Mouse (Mus musculus) mesoderm, embryonic 11.5 days (tissue): ENCODE data around the gene Cmc4.
A peak's percentile ranks its signal among the peaks of the same experiment; 100 is the strongest.

Experiments used
- DNase-seq: peaks from one replicate; pipeline ENCODE4 v3.0.0-alpha.2; 2012; ENCODE audit warnings: low read depth, low spot score

Cmc4 gene

DNA sequence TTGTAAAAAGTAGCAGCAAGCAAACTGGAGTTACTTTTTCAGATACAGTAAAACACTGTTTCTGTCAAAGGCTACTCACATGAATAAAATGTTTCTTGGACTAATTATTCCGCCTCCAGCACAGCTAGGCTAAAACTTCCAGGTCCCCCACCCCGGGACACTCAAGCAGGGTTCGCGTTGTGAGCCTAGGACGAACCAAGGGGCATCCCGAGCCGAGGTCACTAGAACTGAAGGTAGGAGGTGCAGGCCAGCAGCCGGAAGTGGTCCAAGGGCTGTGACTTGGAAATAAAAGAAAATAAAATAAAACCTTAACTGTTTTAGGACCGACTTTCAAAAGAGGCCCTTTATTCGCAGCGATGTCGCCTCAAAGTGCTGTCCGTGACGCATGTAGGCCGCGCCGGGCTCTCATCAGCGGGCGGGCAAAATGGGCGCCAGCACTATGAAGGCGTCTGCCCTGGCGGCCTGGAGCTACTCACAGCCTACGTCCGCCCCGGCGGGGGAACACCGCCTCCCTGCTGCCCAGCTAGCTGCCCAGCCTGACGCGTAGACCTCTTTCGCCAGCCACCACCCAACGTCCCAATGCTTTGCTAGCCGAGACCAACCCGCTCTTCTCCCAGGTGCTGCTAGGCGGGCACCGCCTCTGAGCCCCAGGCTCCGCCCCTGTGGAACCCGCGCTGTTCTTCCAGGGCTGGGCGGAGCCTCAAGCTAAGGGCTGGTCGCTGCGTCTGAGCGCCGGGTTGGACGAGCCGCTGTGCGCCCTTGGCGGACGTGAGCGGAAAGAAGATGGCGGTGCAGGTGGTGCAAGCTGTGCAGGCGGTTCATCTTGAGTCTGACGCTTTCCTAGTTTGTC lies at the start of gene Cmc4, which contains the start of the genes Mtcp1 and Brcc3:
Gene Cmc4 (minus strand): TSS at position 649 of the 850 bp plus-strand sequence.
Gene Mtcp1 (minus strand): TSS at position 653 of the 850 bp plus-strand sequence.
Gene Brcc3 (plus strand): TSS at position 693 of the 850 bp plus-strand sequence.
- DNase-seq, result peak; percentile 91

DNA sequence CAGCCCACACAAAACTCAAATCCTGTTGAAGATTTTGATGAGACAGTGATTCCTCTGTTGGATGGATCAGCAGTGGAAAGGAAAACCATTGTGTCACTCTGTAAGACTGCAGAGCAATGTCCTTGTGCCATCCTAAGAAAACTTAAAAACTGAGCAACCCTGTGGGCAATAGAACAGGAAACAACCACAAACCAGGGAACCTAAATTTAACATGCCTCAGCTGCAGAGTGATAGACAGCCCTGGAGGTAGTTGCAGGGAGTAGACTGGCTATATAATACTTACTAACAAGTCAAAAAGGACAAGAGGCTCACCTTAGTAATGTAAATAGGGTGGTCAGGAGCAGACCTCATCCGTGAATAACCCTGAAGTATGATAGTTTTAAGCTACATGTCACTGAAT lies 38.2 kb upstream of the Cmc4 start:
- DNase-seq, result no peak

DNA sequence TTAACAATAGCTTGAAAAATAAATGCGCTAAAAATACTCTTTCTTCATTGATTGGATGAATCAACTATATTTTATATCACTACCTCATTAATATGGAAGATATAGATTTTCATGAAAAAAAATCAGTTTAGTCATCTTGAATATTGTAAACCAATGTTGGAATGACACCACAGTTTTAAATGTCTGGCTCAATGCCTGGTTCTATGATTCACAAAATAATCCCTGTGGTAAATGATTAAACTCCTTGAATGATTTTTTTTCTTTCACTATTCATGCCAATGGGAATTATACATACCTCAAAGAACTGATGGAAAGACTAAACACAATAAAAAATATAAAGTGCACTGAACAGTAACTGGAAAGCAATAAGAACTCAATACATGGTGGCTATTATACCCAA lies 6.7 kb downstream of the Cmc4 start:
- no peak for DNase-seq

DNA sequence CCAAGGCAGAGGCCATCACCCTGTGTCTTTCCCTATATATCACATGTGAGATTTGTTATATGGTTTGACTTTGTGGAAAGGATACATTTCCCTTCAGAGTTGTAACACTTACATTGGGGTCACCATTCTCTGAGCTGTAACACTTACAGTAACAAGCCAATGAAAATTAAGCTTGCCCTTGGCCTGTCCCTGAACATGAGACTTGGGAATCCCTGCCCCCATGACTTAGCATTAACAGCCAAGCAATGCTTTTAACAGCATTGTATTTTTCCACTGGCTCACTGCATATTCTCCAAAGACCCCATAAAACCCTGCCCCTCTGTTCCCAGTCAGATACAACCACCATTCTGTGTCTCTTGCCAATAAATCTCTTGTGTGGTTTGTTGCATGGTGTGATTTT lies 13.0 kb downstream of the Cmc4 start:
- DNase-seq, result no peak

DNA sequence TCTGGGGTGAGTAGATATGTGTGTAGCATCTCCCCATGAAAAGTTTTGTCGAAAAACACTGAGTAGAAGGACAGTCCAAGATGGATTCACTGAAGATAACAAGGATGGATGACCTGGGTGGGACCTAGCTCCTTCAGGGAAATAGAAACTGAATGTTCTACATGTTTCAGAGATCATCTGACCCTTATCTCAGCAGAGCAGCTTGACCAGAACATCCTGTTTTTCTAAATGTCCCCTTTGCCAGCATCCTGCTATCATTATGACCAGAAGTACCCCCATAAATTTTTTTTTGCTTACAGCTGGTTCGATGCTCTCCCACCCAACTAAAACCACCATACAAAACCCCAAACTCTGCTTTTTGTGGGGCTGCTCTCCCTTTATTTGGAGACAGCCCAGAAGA lies 13.7 kb downstream of the Cmc4 start:
- no peak for DNase-seq

GRCm38 (mm10) chrX:75399471-75399870 lies 16.9 kb downstream of the Cmc4 start:
- DNase-seq, result no peak

- peak; percentile 80 for DNase-seq
Measured at GRCm38 (mm10) chrX:75382195-75382771, 34.1 kb downstream of the Cmc4 start, which contains the start of the genes Fundc2 and F8. Gene Fundc2, plus strand, starts transcription at chrX:75382399. Gene F8, minus strand, starts transcription at chrX:75382615.

DNA sequence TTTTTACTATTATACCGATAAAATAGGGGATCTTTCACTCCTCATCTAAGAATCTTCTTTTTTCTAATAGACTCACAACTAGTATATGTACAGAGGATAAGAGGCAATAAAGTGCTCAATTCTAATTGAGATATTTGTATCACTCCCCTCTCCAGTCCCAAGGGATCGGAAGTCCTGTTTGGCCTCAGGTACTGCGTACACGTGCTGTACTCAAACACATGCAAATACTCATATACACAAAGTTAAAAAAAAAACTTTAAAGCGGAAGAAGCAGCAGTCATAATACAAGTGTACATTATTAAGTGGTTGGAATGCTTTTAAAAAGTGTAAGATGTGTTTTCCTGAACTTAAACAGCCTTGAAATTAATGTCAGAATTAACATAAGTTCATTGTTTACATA lies 34.7 kb downstream of the Cmc4 start:
- no peak for DNase-seq

DNA sequence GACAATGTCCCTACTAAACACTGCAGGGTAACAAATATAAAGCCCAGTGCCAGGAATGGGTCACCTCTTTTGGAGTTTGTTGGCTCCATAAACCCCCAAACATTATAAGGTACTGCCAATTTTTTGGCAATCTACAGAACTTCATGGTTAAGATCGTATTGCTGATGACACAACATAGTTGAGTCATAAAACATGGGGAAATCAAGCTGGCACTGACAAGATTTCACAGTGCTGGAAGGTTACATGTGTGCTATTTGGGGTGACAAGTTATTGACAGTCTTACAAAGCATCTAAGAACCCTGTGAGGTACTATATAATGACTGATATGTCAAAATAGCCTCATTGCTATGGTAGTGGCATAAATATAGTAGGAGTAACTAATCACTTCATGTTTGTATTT lies 35.2 kb downstream of the Cmc4 start:
- no peak for DNase-seq

GRCm38 (mm10) chrX:75376815-75377214 lies 39.6 kb downstream of the Cmc4 start:
- no peak for DNase-seq

DNA sequence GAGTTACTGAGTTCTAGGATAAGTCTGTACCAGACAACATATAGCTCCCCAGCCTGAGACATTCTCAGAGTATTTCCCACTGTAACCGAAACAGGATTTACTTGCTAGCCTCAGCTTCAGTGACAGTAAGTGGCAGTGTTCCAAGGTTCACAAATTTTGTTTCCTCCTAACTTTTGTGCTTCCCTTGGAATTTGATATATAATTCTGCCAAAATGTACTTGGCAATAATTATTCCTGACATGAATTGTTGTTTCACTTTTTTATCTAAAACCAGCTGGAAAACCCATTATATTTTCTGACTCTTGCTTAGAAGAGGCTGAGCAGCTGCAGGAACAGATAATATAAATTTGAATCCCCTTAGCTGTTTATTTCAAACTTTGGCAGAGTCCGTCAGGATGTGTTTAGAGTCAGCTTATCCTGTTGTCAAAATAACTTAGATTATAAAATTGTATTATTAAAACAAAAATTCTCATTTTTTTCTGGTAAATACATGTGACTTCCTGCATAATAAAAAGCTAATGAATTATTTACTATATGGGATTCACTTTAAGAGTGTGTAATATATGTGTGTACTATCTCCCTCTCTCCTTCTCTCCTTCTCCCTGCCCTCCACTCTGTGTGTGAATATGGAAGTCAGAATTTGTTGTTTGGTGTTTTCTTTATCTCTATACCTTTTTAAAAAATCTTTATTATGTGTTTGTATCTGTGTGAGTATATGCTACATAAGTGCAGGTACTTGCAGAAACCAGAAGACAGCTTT lies 43.5 kb downstream of the Cmc4 start:
- no peak for DNase-seq

GRCm38 (mm10) chrX:75370197-75370596 lies 46.2 kb downstream of the Cmc4 start:
- DNase-seq, result no peak
